20 mouse cellular contexts compared by ENCODE assay signal in the genomic region with DNA sequence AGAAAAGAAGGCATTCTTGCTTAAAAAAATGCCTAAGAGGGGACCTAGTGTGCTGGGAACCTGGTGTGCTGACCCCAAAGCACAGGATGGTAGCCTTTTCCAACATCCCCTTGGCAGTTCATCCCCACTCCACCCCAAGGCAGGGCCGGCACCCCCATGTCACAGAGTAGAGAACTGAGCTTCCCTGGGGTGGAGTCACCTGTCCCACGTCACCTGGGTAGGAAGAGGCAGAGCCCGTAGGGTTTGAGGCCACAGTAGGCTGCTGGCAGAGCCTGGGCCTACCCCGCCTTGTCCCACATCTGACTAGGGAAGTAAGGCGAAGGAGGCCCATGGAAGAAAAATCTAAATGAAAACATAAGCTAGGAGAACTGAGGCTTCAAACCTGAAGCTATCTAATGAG. TPM values are rescaled to one million over a fixed set of nuclear protein-coding genes. Genes with fewer than 3 reads are reported as not detected.
DNase-seq lines count a peak whose midpoint lies in the region; ATAC-seq and TF ChIP-seq lines count a peak whose summit lies in the region.
"Had no signal": no experiment of that assay in that cellular context is flagged by ENCODE, and none has a peak within 500 bp of the region (broad histone marks: within the 10 kb centered on the region; RNA-seq: fewer than 3 reads in every experiment).

A gene (plus strand): TSS at position 241 of the 400 bp plus-strand sequence.

- H3K4me1 ChIP-seq in lung, adult 2 months (ENCODE audit: control insufficient read depth, insufficient read depth, low read length), result no peaks in the 10 kb centered on the region
- peaks cover 44% of the 10 kb centered on the region for H3K4me1 ChIP-seq in E14TG2a.4 (replicated peaks; ENCODE audit: low read depth, low read length)
- H3K4me1 ChIP-seq in embryonic facial prominence, embryonic 10.5 days, result peaks cover 10% of the 10 kb centered on the region
- H3K4me1 ChIP-seq: midbrain, embryonic 15.5 days had no signal

- H3K4me2 ChIP-seq in myocyte (ENCODE audit: low read depth), result peak within 1 kb of the TSS; percentile 18
- H3K4me2 ChIP-seq: lung, embryonic 14.5 days; midbrain, embryonic 15.5 days had no signal

- H3K4me3 ChIP-seq in lung, adult 2 months (replicated peaks; ENCODE audit: extremely low read depth, low read depth, low read length), result no peak within 1 kb of the TSS
- H3K4me3 ChIP-seq in E14TG2a.4 (replicated peaks; ENCODE audit: low read length) (peak within 1 kb of the TSS; percentile 62), myocyte (no peak within 1 kb of the TSS)
- H3K4me3 ChIP-seq in embryonic facial prominence, embryonic 10.5 days, result no peak within 1 kb of the TSS
- H3K4me3 ChIP-seq: heart, embryonic 10.5 days; layer of hippocampus, adult 2 months; left cerebral cortex, adult 2 months; midbrain, embryonic 15.5 days had no signal

- peak within 1 kb of the TSS; percentile 71 for H3K27ac ChIP-seq in embryonic facial prominence, embryonic 10.5 days (replicated peaks)
- H3K27ac ChIP-seq: heart, embryonic 10.5 days; layer of hippocampus, adult 2 months; left cerebral cortex, adult 2 months; midbrain, embryonic 15.5 days had no signal

- no peak for ATAC-seq in CD4-positive, CD25-positive, alpha-beta regulatory T cell, adult 4 months
- ATAC-seq: midbrain, embryonic 15.5 days; Patski had no signal

- DNase-seq in lung, adult 2 months, result peak; percentile 1
- DNase-seq in lung, postnatal 4 days, result no peak
- DNase-seq in embryonic facial prominence, embryonic 10.5 days (ENCODE audit: low spot score), result no peak
- DNase-seq in kidney, adult 9 months, result no peak
- DNase-seq: cerebellum, postnatal 36 days; gastrocnemius, postnatal 10 days; heart, postnatal 14 days; liver; lung, embryonic 14.5 days; right cerebral cortex, postnatal 4 days had no signal

- H3K79me2 ChIP-seq in myocyte (ENCODE audit: control insufficient read depth, insufficient read depth), result no peaks in the 10 kb centered on the region

- no peaks in the 10 kb centered on the region for H3K36me3 ChIP-seq in E14TG2a.4 (ENCODE audit: insufficient read depth, low read length)
- H3K36me3 ChIP-seq in embryonic facial prominence, embryonic 10.5 days (replicated peaks), result no peaks in the 10 kb centered on the region
- H3K36me3 ChIP-seq in myocyte (ENCODE audit: control insufficient read depth, insufficient read depth), result no peaks in the 10 kb centered on the region
- H3K36me3 ChIP-seq: heart, embryonic 10.5 days; midbrain, embryonic 15.5 days had no signal

- no peak for TF ChIP-seq CTCF in lung, adult 2 months (IDR thresholded peaks at IDR 0.05; ENCODE audit: insufficient read depth, low read length)
- no peak for TF ChIP-seq CTCF in E14TG2a.4 (conservative IDR thresholded peaks at IDR 0.05; ENCODE audit: low read length)

- WGBS in lung, adult 2 months, result 82% methylated on average over 5 of the region's 5 CpGs
- 85% methylated on average over 5 of the region's 5 CpGs for WGBS in embryonic facial prominence, embryonic 10.5 days

- peaks cover 7% of the 10 kb centered on the region; the same call in 1 of the 2 replicates for H3K27me3 ChIP-seq in E14TG2a.4 (ENCODE audit: insufficient read depth, low read length)
- H3K27me3 ChIP-seq in embryonic facial prominence, embryonic 10.5 days (replicated peaks; ENCODE audit: low read depth, poor library complexity, severe bottlenecking), result no peaks in the 10 kb centered on the region
- no peaks in the 10 kb centered on the region for H3K27me3 ChIP-seq in myocyte (ENCODE audit: control insufficient read depth, insufficient read depth, insufficient read length)
- H3K27me3 ChIP-seq: midbrain, embryonic 15.5 days; Patski had no signal

- H3K9me3 ChIP-seq in E14TG2a.4 (ENCODE audit: low read length), result no peaks in the 10 kb centered on the region
- H3K9me3 ChIP-seq in embryonic facial prominence, embryonic 10.5 days, result no peaks in the 10 kb centered on the region
- H3K9me3 ChIP-seq: midbrain, embryonic 15.5 days had no signal

- no peak within 1 kb of the TSS for H3ac ChIP-seq in myocyte (ENCODE audit: control insufficient read depth, insufficient read length)

- TF ChIP-seq POLR2A in lung, adult 2 months (IDR thresholded peaks at IDR 0.05; ENCODE audit: borderline replicate concordance, extremely low read depth, low read depth, low read length), result no peak
- TF ChIP-seq POLR2A in myocyte (IDR thresholded peaks at IDR 0.05; ENCODE audit: insufficient read length, low read depth), result no peak

TF ChIP-seq in myocyte, 11 proteins besides CTCF, POLR2A, EP300 and RAD21:
- TF ChIP-seq TCF12 (IDR thresholded peaks at IDR 0.05; ENCODE audit: insufficient read depth, poor library complexity, severe bottlenecking) (no peak), TCF3 (IDR thresholded peaks at IDR 0.05; ENCODE audit: insufficient read length, low read depth) (no peak), MAX (IDR thresholded peaks at IDR 0.05; ENCODE audit: low read depth) (no peak), CEBPB (IDR thresholded peaks at IDR 0.05; ENCODE audit: insufficient read depth, poor library complexity, severe bottlenecking) (no peak), REST (IDR thresholded peaks at IDR 0.05; ENCODE audit: insufficient read depth, insufficient read length) (no peak), SRF (IDR thresholded peaks at IDR 0.05; ENCODE audit: control insufficient read depth, insufficient read length, low read depth) (no peak), USF1 (IDR thresholded peaks at IDR 0.05; ENCODE audit: low read depth) (no peak), E2F4 (IDR thresholded peaks at IDR 0.05; ENCODE audit: insufficient read depth) (no peak), MYOG (IDR thresholded peaks at IDR 0.05; ENCODE audit: control insufficient read depth in 1 of 3, insufficient read depth in 1 of 3, insufficient read length in 2 of 3, low read depth in 2 of 3) (no peak), MYOD1 (IDR thresholded peaks at IDR 0.05; ENCODE audit: control insufficient read depth in 1 of 3, insufficient read length in 2 of 3, low read depth in 2 of 3) (no peak)

RNA-seq across cellular contexts. Expression of the gene that starts here (rescaled TPM):
- polyA plus RNA-seq in lung, adult 2 months (2012; rRNA removed), result 3.2 and 26.4 TPM in 2 replicates
- 0.11 TPM in 1 of 2 replicates, not detected in the other for polyA plus RNA-seq in embryonic facial prominence, embryonic 10.5 days (2016; fragmentation: Nextera tagmentation; extraction: Ambion mirVana)
- polyA plus RNA-seq in myocyte (2012; fragmentation: generic; extraction: Trizol), result 0.56 TPM
- 1 to 10 TPM in 1 of 2 experiments, not detected in 1; 1.0 TPM for polyA plus RNA-seq in CD4-positive, CD25-positive, alpha-beta regulatory T cell, adult 4 months (2017; shearing (Covaris generic))
- polyA plus RNA-seq: heart, embryonic 10.5 days; kidney, embryonic 16.5 days; lung, embryonic 14.5 days; neural tube, embryonic 11.5 days; Patski had no signal
